Mouse (Mus musculus) skeletal muscle tissue, adult 2 months (tissue): ENCODE measurements at regions not wholly inside any gene's neighbourhood (a gene's known extent, or its start where the extent isn't known, plus 50 kb on each side); places are given as distances from the start of the nearest gene placed in this dataset.

Experiments used
- DNase-seq: peaks from one replicate; pipeline ENCODE4 v3.0.0-alpha.2; 2012; ENCODE audit warnings: low read depth, low spot score

DNA sequence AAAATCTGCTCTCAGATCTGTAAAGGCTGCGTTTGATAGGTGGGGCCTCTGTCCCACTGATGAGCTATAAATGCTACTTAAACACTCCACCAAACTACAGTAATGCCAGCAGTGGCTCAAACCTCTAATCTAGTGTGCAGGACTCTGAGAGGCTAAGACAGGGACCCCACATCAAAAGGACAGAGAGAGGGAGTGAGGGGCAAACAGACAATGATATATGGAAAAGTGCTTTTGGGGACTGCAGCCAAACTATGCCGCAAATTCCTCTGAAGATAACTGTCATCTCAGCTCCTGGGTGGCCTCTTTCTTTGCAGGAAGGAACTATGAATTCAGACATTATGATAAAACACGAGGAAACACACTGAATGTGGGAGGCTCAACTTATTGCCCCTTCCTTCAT lies 138.9 kb upstream of the Ddit4l start:
- DNase-seq, result no peak

DNA sequence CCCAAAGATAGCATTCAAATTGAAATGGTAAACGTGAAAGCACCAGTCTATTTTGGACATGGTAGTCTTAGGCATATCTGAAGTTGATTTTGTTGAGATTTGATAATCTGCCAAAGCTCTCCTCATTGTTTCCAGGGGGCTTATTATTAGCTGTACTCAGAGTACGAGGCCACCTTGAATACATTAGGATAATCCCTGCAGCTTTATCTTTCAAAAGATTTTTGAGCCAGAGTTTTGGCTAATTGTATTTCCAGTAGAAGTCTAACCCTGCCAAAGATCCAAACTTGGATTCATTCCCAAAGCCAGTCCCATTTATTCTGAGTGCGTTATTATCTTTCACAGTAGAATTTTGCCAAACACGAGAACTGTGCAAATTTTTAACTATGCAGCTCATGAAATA lies 138.4 kb upstream of the Ddit4l start:
- DNase-seq, result peak; percentile 18

DNA sequence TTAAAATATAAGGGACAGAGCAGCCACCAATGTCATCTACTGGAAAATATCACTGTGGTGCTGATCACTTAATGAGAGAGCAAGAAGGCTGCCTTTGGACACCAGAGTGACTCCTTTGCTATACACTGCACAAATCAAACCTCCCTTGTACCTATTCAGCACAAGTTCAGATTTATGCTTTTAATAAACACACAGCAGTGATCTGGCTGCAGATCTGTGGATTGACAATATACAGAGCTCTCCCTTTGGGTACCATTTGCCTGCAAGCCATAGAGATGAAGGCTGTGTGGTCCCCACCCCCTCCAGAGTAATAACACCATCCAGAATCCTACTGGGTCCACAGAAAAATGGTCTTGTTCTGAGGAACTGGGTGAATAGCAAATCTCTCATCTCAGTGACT lies 131.8 kb upstream of the Ddit4l start:
- no peak for DNase-seq

DNA sequence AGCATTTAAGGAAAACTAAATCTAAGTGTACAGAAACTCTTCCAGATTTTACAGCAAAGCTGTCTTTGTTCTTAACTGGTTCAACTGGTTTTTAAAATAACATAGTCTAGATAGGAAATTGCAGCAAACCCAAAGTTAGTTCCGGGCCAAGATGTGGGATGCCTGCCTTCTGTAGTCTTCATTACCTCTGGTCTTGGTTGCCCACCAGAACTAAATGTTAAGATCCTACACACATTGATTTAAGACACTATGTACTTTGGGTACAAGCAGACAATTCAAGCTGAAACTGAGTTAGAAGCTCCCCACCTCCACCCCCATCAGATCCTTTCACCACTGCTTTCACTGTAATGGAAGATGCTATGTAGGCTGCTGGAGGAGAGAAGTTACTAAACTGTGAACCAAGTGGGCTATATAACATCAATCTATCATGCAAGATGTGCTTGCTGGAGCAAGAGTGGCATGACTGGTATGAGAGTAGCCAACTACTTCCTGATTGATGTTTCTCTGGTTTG lies 129.8 kb upstream of the Ddit4l start:
- no peak for DNase-seq

DNA sequence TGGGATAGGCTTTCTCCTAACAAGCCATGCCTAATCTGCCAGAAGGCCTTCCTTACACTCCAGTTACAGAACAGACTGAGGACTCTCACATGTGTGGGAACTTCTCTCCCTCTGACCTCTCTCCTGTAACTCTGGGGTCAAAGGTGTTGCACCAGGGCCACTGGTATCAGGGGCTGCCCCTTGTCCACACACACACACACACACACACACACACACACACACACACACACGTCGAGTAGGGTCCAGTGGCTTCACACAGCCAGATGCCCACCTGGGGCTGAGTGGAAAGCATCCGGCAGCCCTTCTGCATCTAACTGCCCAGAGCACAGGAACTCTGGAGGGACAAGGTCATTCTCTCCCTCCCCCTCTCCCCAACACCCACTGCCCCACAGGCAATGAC lies 123.1 kb upstream of the Ddit4l start:
- DNase-seq, result no peak

DNA sequence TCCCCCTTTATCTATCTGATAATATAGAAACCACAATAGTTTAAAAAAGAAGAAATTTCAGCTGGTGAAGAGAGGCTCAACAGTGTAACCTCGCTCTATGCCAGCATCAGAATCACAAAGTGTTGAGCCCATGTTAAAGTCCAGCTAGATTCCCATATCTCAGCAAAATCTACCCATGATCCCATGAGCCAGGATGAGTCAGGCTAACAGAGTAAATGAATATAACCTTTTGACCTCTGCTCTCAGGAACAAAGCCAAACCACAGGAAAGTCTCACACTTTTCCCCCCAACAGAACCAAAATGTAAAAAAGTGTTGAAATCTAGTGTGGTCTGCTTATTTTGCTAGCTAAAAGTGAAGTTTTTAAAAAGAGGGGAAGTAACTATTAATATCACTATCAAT lies 110.1 kb upstream of the Ddit4l start:
- DNase-seq, result no peak

DNA sequence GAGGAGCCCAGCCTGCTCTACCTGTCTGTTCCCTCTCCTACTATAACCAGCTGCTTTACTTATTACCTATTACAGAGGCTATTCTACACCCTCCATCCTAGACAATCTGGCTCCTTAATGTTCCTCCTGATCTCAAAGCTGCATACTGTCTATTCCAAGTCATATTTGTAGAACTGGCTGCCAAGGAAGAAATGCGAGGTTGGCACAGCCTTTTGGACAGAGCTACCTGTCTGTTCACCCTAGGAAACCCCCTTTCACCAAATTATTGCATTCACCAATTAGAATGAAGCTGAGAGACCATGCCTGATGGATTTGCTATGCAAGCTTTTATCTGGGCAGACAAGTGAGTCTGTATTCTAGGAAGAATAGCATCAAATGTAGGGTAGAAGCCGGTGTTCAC lies 109.0 kb upstream of the Ddit4l start:
- DNase-seq, result no peak

DNA sequence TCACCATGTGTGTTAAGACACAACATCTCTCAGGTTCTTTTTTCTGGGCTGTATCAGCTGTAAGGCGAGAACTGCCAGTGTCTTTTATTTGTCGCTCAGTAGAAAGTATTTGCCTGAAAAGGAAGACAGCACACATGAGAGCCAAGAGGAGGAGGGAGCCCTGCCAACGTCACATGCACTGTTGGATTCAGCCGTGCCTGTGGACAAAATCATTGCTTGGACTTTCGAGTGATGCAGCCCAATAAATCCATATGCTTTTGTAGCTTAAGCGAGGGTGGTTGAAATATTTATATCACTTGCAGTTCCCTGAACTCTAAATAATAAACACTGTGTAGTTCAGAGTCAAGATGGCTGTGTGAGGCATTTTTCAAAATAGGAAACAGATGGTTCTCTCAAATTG lies 108.4 kb upstream of the Ddit4l start:
- no peak for DNase-seq

DNA sequence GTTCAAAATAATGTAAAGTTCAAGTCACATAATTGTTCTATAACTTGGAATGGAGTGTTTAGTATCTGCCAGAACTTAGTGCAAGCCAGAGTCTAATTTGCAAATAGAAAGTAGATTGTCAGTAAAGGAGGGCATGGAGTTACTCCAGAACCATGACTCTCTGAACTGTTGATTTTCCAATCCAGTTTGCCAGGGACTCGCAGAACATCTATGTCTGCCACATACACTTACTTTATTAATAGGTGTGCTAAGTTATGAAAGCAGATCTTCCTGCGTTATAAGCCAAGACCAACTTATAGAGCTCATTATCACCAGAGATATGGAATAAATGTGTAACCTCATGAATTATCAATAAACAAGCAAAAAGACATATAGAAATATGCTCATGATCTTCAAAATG lies 107.2 kb upstream of the Ddit4l start:
- DNase-seq, result peak; percentile 59

DNA sequence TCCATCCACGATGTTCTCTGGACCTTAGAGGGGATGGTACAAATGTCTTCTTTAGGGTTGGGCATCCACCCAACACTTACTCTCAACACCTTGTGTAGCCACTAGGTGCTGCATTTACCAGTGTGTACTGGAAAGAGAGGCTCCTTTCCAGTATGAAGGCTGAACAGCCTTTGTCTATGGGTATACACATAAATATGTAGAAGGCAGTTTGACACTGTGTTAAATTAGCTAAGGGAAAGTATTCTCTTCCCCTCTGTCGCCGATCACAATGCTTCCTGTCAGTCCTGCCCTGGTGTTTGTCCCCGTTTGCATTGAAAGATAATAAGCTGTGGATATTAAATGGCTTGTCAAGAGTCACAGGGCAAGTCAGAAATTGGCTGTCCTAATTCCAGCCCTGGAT lies 104.0 kb upstream of the Ddit4l start:
- DNase-seq, result no peak

DNA sequence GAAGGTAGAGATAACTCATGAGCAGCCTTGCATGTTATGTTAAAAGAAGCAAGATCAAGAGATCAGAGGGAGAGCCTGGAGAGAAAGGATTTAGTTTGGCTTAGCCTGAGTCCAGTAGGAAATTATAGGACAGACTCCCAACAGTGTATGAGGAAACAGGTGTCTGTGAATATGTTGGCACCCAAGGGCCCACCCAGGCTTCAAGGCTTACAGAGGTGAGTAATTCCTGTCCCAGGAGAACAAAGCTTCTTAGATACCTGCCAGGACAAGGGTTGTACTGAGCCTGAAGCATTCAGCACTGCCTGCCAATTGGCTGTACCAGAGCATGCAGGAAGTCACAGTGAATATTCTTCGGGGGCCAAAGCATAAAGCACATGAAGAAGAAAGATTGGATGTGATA lies 101.2 kb upstream of the Ddit4l start:
- no peak for DNase-seq

DNA sequence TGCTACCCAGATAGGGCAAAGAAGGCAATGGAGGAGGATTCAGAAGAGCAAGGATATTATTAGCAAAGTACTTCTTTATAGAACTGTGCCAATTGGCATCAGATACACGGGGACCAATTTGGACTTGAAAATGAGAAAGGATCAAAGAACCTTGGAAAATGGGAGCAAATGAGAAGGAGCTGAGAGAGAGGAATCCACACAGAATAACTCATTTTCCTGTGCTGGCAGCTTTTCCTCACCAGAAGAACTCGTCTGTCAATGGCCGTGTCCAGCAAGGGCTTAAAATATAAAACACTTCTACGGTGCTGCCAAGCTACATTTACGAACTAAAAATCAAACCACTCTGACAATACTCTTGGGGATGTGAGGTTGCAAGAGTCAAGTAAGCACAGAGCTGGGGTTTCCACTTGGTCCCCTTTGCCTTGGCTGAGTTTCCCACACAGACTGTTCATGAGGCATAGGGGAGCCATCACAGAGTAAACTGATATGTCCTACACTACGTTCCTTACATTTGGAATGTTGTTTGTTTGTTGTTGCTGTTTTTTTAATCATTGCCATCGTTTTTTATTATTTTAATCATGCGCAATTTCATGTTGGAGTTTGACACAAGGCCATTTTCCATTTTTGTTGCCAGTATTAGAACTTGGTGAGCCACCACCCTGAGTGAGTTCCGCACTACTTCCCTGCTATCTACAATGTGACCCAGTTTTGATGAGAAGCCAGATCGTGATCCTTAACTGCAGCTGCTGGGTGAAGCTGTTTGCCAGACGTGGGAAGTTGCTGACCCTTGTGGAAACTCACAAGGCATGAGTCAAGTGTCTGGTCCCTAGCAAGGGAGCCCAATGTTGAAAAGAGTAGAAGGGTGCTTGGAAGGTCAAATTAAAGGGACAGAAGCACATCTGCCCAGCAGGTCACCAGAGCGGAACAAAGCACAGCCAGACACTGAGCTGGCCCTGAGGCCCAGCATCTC lies 95.5 kb upstream of the Ddit4l start:
- peak; percentile 87 for DNase-seq

DNA sequence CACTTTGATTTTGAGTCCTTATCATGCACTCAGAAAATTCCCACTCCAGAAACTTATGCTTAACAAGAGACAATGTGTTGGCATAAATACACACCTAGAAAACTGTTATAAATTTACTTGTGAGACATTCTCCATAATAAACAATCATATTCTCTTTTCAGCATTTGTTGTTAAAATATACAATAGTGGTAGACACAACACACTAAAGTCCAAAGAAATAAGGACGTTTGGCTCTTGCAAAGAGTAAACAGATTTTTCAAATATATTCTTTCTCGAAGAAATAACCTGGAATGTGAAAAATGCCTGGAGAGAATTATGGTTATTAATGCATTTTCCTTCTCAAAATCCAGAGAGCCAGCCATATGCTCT lies 91.8 kb upstream of the Ddit4l start:
- DNase-seq, result no peak

DNA sequence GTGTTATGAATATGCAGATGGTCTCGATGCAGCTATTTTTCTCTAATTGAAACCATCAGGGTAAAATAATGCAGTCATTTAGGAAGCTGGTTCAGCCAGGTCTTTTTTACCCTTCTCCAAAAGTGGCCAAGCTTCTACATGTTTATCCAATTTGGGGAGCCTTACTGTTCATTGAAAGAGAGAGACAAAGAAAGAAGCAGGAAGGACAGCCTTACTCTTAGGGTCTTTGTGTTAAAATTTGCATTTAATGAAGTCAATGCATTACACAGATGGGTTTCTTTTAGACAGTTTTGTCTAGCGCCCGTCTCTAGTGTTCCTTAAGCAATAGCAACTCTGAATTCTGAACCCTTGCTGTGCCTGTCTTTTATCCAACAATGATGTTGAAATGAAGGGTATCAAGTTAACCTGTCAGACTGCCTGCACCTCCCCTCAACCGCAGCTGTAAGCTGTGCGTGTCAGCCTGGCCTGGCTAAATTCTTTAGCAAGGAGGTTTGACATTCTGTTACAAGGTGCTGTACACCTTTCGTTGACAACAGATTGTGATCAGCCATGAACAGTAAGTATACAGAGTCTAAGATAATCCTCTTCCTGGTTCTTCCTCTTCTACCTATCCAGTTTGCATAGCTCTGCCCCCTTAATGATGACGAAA lies 91.3 kb upstream of the Ddit4l start:
- no peak for DNase-seq

DNA sequence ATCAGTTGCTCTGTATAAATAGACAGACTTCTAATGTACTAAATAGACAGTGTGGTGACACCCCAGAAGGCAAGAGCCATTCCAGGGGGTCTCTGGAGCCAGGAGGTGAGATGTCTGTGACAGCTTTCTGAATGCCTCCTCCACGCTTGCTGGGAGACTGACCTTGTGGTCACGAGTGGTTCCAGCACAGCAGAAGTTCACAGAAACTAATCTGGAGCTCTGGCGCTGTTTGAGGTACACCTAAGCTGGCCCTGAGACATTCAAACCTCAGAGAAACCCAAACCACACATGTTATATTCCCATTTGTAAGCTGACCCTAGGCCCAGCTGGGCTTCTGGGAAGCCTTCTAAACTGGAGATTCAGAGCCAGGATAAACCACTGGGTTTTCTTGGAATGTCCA lies 79.7 kb upstream of the Ddit4l start:
- peak; percentile 78 for DNase-seq

DNA sequence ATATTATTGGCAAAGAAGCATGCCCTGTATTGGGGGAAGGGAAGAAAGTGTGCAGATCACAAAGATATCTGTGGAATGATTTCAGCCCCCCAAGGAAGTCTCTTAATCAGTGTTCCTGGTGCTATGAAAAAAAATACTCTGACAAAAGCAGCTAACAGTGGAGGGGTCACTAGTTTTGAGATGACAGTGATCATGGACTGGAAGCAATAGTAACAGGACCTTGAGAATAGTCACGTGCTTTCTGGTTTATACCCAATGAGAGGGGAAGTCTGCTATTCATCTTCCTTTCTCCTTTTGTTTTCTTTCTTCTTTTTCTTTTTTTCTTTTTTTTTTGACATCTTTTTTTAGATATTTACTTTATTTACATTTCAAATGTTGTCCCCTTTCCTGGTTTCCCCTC lies 79.1 kb upstream of the Ddit4l start:
- DNase-seq, result no peak

DNA sequence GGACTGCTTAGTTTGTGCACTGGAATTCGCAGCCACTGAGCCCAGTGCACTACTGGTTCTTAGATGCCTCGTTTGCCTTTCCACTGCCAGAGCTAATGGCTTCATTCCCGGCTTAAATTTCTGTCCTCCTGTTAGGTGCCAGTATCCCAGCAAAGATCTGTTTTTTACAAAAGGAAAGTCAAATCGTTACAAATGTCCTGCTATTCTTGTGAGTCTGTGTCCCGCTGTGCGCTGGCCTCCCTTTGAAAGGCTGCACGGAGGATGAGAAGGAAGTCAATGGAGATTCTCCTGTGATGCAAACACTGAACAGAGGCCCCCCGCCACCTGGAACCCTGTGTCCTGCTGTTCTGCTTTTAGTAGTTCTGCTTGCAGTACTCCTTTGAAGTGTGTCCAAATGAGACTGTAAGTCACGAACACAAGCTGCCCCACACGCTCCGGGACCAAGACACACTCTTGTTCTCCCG lies 74.0 kb upstream of the Ddit4l start:
- DNase-seq, result peak; percentile 31

DNA sequence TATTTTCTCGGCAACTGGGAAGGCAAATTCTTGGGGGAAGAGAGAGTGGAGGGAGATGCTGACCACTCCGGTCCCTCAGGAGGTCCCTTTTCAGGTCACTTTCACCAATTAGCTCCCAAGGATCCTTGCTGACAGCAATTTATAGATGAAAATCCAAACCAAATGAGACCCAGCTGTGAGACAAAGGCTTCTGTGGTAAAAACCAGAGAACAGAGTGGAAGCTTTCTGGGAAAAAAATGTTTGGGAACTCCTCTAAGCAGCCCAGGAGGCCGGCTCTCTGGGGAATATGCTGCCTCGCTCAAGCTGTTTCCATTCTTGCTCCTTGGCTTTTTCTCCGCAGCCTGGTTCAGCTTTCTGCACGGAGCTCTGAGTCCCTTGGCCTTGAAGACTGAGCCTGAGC lies 73.5 kb upstream of the Ddit4l start:
- DNase-seq, result peak; percentile 77

DNA sequence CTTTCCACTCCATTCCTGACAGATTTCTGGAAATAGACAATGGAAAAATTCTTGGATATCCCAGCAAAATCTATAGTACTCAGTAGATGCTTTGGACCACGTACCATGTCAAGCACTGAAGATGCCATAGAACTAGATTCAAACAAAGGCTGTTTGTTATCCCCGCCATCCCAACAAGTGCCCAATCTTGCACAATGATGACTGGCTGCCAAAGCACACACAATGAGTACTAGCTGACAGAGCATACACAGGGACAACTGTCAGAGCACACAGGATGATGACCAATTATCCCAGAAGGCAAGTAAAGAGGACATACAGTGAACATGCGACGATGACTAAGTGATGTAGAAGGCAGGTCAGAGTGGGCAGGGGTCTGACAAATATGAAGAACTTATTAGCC lies 70.7 kb upstream of the Ddit4l start:
- DNase-seq, result no peak

DNA sequence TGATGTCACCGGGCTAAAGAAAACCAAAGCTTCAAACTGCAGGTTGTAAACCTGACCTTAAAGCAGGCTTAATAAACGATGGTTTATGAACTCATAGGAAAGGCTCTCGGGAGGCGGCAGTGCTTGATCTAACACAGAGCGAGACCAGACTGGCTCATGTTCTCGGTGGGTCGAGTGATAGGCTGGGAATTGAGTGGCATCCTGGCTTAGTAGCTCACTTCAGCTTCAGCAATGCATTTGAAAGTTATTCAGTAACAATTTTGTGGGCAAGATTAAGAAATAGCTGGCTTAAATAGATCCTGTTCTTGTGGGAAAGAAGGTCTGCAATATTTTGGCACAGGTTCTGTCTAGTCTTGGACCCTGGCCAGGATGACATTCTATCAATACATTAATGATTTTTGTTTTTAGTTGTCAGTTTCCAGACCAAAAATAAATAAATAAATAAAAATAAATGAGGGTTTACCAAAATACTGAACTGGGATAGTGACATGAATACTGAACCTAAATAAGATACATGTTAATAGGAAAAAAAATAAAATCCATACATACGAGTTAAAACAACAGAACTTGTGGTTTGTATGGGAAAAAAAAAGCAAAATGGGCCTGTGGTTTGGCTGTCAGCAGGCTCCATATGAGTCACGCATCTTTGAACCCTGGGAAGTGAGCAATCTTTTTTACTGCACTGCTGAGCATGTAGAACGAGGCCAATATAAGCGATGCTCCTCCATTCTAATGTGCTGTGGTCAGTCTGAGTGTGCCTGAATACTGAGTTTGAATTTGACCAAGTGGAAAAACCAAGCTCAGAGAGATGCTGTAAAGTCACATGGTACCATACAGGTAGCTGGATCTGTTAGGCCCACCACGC lies 68.7 kb upstream of the Ddit4l start:
- DNase-seq, result no peak

DNA sequence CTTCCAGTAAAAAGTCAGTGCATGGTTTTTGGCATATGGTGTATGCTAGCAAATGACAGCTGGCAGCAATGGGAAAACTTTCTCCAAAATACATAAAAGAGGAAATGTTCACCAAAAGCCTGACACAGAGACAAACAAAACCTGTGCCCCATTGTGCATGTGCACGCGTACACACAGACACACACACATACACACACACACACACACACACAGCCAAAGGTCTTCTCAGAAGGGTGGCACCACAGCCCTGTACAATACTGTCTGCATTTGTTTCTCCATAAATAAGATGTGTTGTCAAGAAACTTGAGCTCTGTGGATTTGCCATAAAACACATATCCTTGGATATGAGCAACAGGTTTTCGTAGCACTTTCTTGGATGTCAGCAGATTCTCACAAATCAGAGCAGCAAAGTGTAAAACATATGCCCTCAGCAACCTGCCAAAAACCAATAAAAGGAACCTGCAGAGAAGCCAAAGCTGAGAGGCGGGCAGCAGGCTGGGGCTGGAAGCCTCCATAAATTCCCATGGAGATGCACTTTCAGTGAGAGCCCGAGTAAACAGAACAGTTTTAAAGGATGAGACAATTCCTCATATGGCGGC lies 60.5 kb upstream of the Ddit4l start:
- peak; percentile 80 for DNase-seq

DNA sequence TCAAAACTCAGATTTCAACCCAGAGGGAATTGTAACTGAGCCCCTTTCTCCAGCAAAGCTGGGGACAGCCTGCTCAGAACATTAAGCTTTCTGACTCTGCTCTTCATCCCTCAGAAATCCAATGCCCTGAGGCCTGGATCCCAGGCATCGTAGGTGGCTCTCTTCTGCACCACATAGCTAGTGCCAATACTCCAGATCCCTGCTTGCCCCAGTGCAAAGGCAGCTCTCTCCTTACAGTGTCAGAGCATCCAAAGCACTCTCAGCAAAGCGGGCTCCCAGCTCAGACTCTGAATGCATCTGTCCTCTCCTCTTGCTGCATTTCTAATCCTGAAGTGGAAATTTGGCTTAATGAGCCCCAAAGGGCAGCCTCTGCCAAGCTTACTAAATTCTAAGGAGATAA lies 59.4 kb upstream of the Ddit4l start:
- peak; percentile 78 for DNase-seq
